Mouse (Mus musculus): ENCODE results near the gene Mfsd4a. TPM values are rescaled to one million over a fixed set of nuclear protein-coding genes. Genes with fewer than 3 reads are reported as not detected.

Gene Mfsd4a
- polyA plus RNA-seq, 1 experiment from 2014 or later: 10.4 TPM

DNA sequence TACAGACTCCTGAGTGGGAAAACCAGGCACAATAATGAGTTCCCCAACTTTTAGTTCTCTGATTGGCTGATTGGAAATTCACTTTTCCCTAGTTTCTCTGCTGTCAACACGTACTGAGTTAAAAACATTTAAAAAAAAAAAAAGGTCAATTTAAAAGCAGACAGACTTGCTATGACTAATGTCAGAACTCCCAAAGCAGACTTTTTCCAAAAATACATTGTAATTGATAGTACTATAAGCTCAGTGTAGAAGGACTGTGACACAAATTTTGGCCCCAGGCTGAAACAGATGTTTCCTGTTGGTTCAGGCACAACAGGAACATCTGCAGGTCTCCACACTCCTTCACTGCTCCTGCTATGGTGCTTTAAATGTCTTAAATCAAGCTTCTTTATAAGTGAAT is 64.0 kb downstream of the Mfsd4a start:
- Histone ChIP-seq H3K4me1 (replicated peaks; ENCODE audit: control insufficient read depth, insufficient read depth, low read length) (peaks cover 10% of the 10 kb centered on the region), H3K4me2 (replicated peaks) (no peak overlapping the region), H3K27ac (no peak overlapping the region), H3K36me3 (replicated peaks; ENCODE audit: control insufficient read depth, insufficient read depth) (no peaks in the 10 kb centered on the region), H3K9ac (no peak overlapping the region), H3K27me3 (ENCODE audit: control insufficient read depth, insufficient read depth, low read length) (no peaks in the 10 kb centered on the region), H3K9me3 (ENCODE audit: control insufficient read depth, low read length) (no peaks in the 10 kb centered on the region), H3K4me3 (replicated peaks; ENCODE audit: low read length) (no peak overlapping the region)
- DNase-seq (ENCODE audit: low spot score) (no peak), ATAC-seq (ENCODE audit: low FRiP score) (no peak)
- 88% methylated on average over 1 of the region's 1 CpGs for WGBS

DNA sequence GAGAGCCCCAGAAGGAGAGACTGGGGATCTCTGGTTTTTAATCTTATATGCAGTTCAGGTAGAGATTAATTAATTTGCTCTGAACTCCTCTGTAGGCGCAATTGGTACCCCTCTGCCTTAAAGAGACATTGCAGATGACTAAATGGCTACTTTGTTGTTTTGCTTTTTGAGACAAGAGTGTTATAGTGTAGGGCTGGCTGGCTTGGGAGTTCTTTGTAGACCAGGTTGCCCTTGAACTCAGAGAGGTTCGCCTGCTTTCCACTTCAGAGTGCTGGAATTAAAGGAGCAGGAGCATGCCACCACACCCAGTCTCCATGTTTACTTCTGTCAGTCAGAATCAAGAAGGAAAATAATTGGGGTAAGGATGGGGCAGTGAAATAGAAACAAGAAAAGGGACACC is 64.8 kb downstream of the Mfsd4a start:
- WGBS: 72% methylated on average over 2 of the region's 2 CpGs

DNA sequence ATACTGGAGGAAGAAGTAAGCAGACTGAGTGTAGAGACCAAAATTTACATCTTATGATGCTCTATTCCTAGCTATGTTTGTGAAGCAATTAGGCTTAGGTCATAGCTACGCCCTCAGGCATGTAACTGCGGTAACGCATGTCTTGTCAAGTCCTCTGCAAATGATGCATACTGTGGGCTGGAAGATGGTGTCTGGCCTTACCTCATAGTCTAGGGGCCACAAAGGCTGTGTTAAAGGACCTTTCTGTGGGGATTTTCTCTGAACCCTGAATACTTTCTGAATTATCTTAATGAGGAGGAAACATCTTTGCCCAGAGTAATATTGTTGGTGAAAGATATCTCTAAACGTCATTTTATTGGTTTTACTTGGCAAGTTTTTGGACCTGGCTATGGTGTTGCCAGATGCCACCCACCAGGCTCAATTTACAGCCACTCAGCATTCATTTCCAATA is 66.0 kb downstream of the Mfsd4a start:
- H3K9me3 ChIP-seq (ENCODE audit: control insufficient read depth, low read length): no peaks in the 10 kb centered on the region
- no peak overlapping the region for H3K4me3 ChIP-seq (replicated peaks; ENCODE audit: low read length)
- no peaks in the 10 kb centered on the region for H3K36me3 ChIP-seq (replicated peaks; ENCODE audit: control insufficient read depth, insufficient read depth)
- 93% methylated on average over 4 of the region's 4 CpGs for WGBS
- DNase-seq (ENCODE audit: low spot score): no peak
- H3K4me1 ChIP-seq (replicated peaks; ENCODE audit: control insufficient read depth, insufficient read depth, low read length): peaks cover 5% of the 10 kb centered on the region
- no peak overlapping the region for H3K27ac ChIP-seq
- ATAC-seq (ENCODE audit: low FRiP score): no peak
- H3K27me3 ChIP-seq (ENCODE audit: control insufficient read depth, insufficient read depth, low read length): no peaks in the 10 kb centered on the region
- H3K9ac ChIP-seq: no peak overlapping the region
- no peak overlapping the region for H3K4me2 ChIP-seq (replicated peaks)

More for the DNA sequence above, 64.8 kb downstream of the Mfsd4a start:
- no peaks in the 10 kb centered on the region for H3K27me3 ChIP-seq (ENCODE audit: control insufficient read depth, insufficient read depth, low read length)
- no peak overlapping the region for H3K4me2 ChIP-seq (replicated peaks)
- no peak overlapping the region for H3K9ac ChIP-seq
- no peak for ATAC-seq (ENCODE audit: low FRiP score)
- no peak overlapping the region for H3K27ac ChIP-seq
- H3K9me3 ChIP-seq (ENCODE audit: control insufficient read depth, low read length): no peaks in the 10 kb centered on the region
- no peaks in the 10 kb centered on the region for H3K36me3 ChIP-seq (replicated peaks; ENCODE audit: control insufficient read depth, insufficient read depth)
- peaks cover 5% of the 10 kb centered on the region for H3K4me1 ChIP-seq (replicated peaks; ENCODE audit: control insufficient read depth, insufficient read depth, low read length)
- no peak for DNase-seq (ENCODE audit: low spot score)
- no peak overlapping the region for H3K4me3 ChIP-seq (replicated peaks; ENCODE audit: low read length)

DNA sequence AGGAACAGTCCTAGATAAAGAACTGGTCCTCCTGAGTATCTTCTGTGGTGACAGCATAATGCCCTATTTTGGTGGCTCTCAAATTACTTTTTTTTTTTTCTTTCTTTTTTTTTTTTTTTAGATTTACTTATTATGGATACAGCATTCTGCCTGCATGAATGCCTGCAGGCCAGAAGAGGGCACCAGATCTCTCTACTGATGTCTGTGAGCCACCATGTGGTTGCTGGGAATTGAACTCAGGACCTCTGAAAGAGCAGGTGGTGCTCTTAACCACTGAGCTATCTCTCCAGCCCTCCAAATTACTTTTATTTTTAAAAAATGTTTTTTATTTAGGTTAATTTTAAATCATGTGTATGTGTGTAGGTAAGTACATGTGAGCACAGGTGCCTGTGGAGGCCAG is 67.4 kb downstream of the Mfsd4a start:
- Histone ChIP-seq H3K36me3 (replicated peaks; ENCODE audit: control insufficient read depth, insufficient read depth) (no peaks in the 10 kb centered on the region), H3K9ac (no peak overlapping the region), H3K4me1 (replicated peaks; ENCODE audit: control insufficient read depth, insufficient read depth, low read length) (no peaks in the 10 kb centered on the region), H3K9me3 (ENCODE audit: control insufficient read depth, low read length) (no peaks in the 10 kb centered on the region), H3K4me3 (replicated peaks; ENCODE audit: low read length) (no peak overlapping the region), H3K27me3 (ENCODE audit: control insufficient read depth, insufficient read depth, low read length) (no peaks in the 10 kb centered on the region), H3K4me2 (replicated peaks) (no peak overlapping the region), H3K27ac (no peak overlapping the region)
- no peak for DNase-seq (ENCODE audit: low spot score)
- ATAC-seq (ENCODE audit: low FRiP score): no peak

DNA sequence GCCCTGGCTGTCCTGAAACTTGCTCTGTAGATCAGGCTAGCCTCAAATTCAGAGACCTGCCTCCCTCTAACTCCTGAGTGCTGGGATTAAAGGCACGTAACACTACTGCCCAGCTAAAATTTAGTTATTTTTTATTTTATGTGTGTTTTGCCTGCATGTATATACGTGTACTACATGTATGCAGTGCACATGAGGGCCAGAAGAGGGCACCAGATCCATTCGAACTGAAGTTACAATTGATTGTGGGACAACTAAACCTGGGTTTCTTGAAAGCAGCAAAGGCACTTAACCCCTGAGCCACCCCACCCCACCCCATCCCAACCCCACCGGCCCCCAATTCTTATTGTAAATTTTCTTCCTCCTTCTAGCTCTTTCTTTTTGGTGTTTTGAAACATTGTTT is 72.8 kb downstream of the Mfsd4a start:
- Histone ChIP-seq H3K27ac (no peak overlapping the region), H3K9me3 (ENCODE audit: control insufficient read depth, low read length) (no peaks in the 10 kb centered on the region), H3K27me3 (ENCODE audit: control insufficient read depth, insufficient read depth, low read length) (no peaks in the 10 kb centered on the region), H3K4me3 (replicated peaks; ENCODE audit: low read length) (no peak overlapping the region), H3K36me3 (replicated peaks; ENCODE audit: control insufficient read depth, insufficient read depth) (no peaks in the 10 kb centered on the region), H3K4me1 (replicated peaks; ENCODE audit: control insufficient read depth, insufficient read depth, low read length) (no peaks in the 10 kb centered on the region), H3K9ac (no peak overlapping the region), H3K4me2 (replicated peaks) (no peak overlapping the region)
- WGBS: 35% methylated on average over 4 of the region's 4 CpGs
- no peak for ATAC-seq (ENCODE audit: low FRiP score)
- DNase-seq (ENCODE audit: low spot score): no peak

DNA sequence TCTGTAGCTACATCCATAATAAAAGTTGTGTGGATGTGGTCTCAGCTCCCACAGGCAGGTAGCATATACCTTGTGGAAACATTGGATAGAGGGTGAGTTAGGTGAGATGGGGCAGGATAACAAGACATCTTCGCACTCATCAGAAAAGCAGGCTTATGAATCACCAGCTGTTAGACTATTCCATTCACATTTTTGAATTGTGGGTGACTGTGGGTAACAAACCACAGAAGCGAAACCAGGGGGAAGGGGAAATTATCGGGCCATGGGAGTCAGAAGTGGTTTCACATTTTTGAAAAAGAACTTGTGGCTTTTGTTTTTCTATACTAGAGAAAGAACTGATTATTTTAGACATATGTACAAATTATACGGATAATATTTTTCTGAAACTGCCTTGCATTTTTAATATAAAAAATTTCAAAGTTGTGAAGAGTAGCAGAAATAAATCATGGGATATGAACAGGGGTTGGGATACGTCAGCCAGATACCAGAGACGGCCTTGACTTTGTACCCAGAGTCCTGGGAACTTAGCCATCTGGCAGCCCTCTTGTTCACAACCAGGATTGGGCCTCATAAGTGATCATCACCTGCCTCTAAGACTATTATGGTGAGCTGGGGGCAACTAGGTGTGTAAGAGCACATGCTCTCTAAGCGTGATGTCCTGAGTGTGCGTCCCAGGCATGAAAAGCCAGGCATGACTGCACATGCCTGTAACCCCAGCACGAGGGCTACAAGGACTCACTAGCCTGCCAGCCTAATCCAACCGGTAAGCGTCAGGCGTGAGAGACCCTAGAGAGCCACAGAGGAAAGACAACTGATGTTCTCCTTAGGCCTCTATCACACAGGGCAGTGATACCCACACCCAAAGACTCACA is 74.5 kb downstream of the Mfsd4a start:
- Histone ChIP-seq H3K4me1 (replicated peaks; ENCODE audit: control insufficient read depth, insufficient read depth, low read length) (no peaks in the 10 kb centered on the region), H3K4me3 (replicated peaks; ENCODE audit: low read length) (no peak overlapping the region), H3K4me2 (replicated peaks) (no peak overlapping the region), H3K9me3 (ENCODE audit: control insufficient read depth, low read length) (no peaks in the 10 kb centered on the region), H3K27ac (no peak overlapping the region), H3K36me3 (replicated peaks; ENCODE audit: control insufficient read depth, insufficient read depth) (no peaks in the 10 kb centered on the region), H3K9ac (no peak overlapping the region), H3K27me3 (ENCODE audit: control insufficient read depth, insufficient read depth, low read length) (no peaks in the 10 kb centered on the region)
- 86% methylated on average over 12 of the region's 12 CpGs for WGBS
- ATAC-seq (ENCODE audit: low FRiP score): no peak
- no peak for DNase-seq (ENCODE audit: low spot score)

DNA sequence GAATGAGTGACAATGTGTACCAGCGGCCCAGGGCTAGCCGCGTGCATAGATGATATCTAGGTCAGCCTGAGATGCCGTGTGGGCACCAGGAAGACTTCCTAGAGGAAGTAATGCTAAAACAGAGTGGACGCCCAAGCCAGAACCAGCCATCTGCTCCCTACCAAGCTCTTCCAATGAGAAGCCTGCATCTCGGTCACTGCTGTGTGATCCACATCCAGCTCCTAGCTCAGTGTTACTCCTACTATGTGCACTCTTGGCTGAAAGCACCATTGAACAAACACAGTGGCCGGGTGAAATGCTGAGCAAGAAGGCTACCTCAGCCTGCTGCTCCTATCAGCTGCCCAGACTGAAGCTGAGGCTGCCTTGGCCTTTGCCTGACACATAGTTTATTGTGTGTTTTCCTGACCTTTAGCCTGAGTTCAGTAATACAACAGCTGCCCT is 75.3 kb downstream of the Mfsd4a start:
- H3K27ac ChIP-seq: no peak overlapping the region
- no peaks in the 10 kb centered on the region for H3K9me3 ChIP-seq (ENCODE audit: control insufficient read depth, low read length)
- ATAC-seq (ENCODE audit: low FRiP score): no peak
- H3K36me3 ChIP-seq (replicated peaks; ENCODE audit: control insufficient read depth, insufficient read depth): no peaks in the 10 kb centered on the region
- no peak overlapping the region for H3K4me2 ChIP-seq (replicated peaks)
- no peaks in the 10 kb centered on the region for H3K27me3 ChIP-seq (ENCODE audit: control insufficient read depth, insufficient read depth, low read length)
- no peaks in the 10 kb centered on the region for H3K4me1 ChIP-seq (replicated peaks; ENCODE audit: control insufficient read depth, insufficient read depth, low read length)
- H3K9ac ChIP-seq: no peak overlapping the region
- no peak overlapping the region for H3K4me3 ChIP-seq (replicated peaks; ENCODE audit: low read length)
- WGBS: 91% methylated on average over 7 of the region's 7 CpGs
- DNase-seq (ENCODE audit: low spot score): no peak

DNA sequence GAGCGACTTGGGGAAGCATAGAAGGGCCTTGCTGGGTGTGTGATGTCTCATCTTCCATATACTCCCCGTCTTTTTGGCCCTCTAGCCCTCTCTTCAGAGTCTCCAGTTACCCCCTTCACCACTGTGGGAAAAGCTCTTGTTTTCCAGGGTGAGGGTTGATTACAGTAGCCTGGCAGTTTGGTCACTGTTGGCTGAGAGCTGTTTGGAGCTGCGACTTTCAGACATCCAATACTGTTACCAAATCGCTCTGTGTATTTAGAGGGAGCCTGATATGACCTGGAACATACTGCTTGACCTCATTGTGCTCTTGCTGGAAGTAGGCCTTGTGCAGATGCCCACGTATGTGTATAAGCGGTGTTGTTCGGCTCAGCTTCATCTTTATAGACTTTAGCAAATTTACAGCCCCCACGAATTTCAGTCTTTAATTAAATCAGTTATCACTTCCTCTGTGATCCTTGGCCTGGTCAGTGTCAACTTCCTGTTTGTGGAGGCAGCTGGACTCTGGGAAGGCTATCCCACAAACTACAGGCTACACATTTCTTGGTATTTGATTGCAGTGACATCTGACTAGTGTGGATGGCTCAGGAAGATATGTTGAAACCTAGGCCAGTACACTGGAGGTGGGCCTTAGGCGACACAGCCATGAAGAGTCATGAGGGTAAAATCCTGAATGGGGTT is 77.6 kb downstream of the Mfsd4a start:
- Histone ChIP-seq H3K4me1 (replicated peaks; ENCODE audit: control insufficient read depth, insufficient read depth, low read length) (no peaks in the 10 kb centered on the region), H3K4me3 (replicated peaks; ENCODE audit: low read length) (no peak overlapping the region), H3K27me3 (ENCODE audit: control insufficient read depth, insufficient read depth, low read length) (no peaks in the 10 kb centered on the region), H3K36me3 (replicated peaks; ENCODE audit: control insufficient read depth, insufficient read depth) (no peaks in the 10 kb centered on the region), H3K9me3 (ENCODE audit: control insufficient read depth, low read length) (no peaks in the 10 kb centered on the region), H3K27ac (no peak overlapping the region), H3K4me2 (replicated peaks) (no peak overlapping the region), H3K9ac (no peak overlapping the region)
- ATAC-seq (ENCODE audit: low FRiP score) (no peak), DNase-seq (ENCODE audit: low spot score) (no peak)
- WGBS: 88% methylated on average over 9 of the region's 9 CpGs

DNA sequence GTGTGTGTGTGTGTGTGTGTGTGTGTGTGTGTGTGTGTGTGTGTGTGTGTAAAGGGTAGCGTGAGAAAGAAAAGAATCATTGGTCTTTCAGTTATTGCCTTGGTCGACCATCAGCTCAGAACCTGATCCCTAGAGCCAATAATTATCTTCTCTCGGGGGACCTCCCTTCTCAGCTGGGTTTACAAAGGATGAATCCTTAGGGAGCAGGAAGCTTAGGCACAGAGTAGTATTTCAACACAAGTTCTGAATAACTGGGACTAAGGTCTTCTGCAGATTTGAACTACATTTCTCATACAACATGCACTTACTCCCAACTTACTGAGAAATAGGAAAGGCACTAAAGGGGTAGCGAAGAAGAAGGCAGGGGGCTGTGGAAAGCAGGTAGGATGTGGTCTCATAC is 78.4 kb downstream of the Mfsd4a start:
- Histone ChIP-seq H3K9me3 (ENCODE audit: control insufficient read depth, low read length) (no peaks in the 10 kb centered on the region), H3K9ac (no peak overlapping the region), H3K27ac (no peak overlapping the region), H3K36me3 (replicated peaks; ENCODE audit: control insufficient read depth, insufficient read depth) (no peaks in the 10 kb centered on the region), H3K4me2 (replicated peaks) (no peak overlapping the region), H3K4me3 (replicated peaks; ENCODE audit: low read length) (no peak overlapping the region), H3K4me1 (replicated peaks; ENCODE audit: control insufficient read depth, insufficient read depth, low read length) (no peaks in the 10 kb centered on the region), H3K27me3 (ENCODE audit: control insufficient read depth, insufficient read depth, low read length) (no peaks in the 10 kb centered on the region)
- ATAC-seq (ENCODE audit: low FRiP score): no peak
- DNase-seq (ENCODE audit: low spot score): no peak
- whole genome bisulfite sequencing: 90% methylated on average over 4 of the region's 4 CpGs
